Mouse (Mus musculus) MEL (cell line): Measurements from ENCODE around the gene Galnt10. TPM values are rescaled to one million over a fixed set of nuclear protein-coding genes. Genes with fewer than 3 reads are reported as not detected.

ENCODE experiments used
- DNase-seq: peaks from one replicate; pipeline ENCODE4 v3.0.0; 2011; ENCODE audit warnings: low read depth, low spot score
- H3K27ac ChIP-seq: 2 replicates; pipeline ENCODE4 v1.5.1; 2012; ENCODE audit warnings: low read depth, mild to moderate bottlenecking, control low read depth, low read length, moderate library complexity; ENCODE audit not compliant: control insufficient read depth
- H3K27me3 ChIP-seq, 2 experiments: fragments of 150-350 bp in 1 of 2; sonication (generic) in 1 of 2; 2 replicates each; pipeline ENCODE4 v1.6.1; 2012; ENCODE audit warnings: low read length in 2 of 2, mild to moderate bottlenecking in 2 of 2, improper control_type of control experiment in 1 of 2, moderate library complexity in 1 of 2; ENCODE audit not compliant: insufficient read depth in 2 of 2, control insufficient read depth in 1 of 2
- H3K36me3 ChIP-seq, 2 experiments: 2 replicates each; pipeline ENCODE4 v1.6.1; 2012 to 2014; ENCODE audit warnings: low read length in 2 of 2, improper control_type of control experiment in 1 of 2, inconsistent platforms in 1 of 2, mild to moderate bottlenecking in 1 of 2; ENCODE audit not compliant: insufficient read depth in 2 of 2, control insufficient read depth in 1 of 2
- H3K4me1 ChIP-seq, 2 experiments: fragments of 150-350 bp in 1 of 2; sonication (generic) in 1 of 2; 2 replicates each; pipeline ENCODE4 v1.6.1; 2012; ENCODE audit warnings: low read length in 2 of 2, improper control_type of control experiment in 1 of 2, mild to moderate bottlenecking in 1 of 2; ENCODE audit not compliant: insufficient read depth in 2 of 2, control insufficient read depth in 1 of 2
- H3K4me3 ChIP-seq, 2 experiments: fragments of 150-350 bp in 1 of 2; sonication (generic) in 1 of 2; 2 replicates each; pipeline ENCODE4 v1.5.1; 2012; ENCODE audit warnings: low read depth in 2 of 2, low read length in 2 of 2, mild to moderate bottlenecking in 2 of 2, moderate library complexity in 2 of 2, control low read depth in 1 of 2, improper control_type of control experiment in 1 of 2; ENCODE audit not compliant: control insufficient read depth in 1 of 2, insufficient read depth in 1 of 2
- H3K79me2 ChIP-seq: 2 replicates; pipeline ENCODE4 v1.6.1; 2012; ENCODE audit warnings: mild to moderate bottlenecking, low read length, moderate library complexity; ENCODE audit not compliant: control insufficient read depth, poor library complexity, insufficient read depth
- H3K9ac ChIP-seq: 2 replicates; pipeline ENCODE4 v1.6.1; 2012; ENCODE audit warnings: low read depth, mild to moderate bottlenecking, control low read depth, low read length, moderate library complexity; ENCODE audit not compliant: control insufficient read depth, poor library complexity, severe bottlenecking
- H3K9me3 ChIP-seq: fragments of 150-350 bp; sonication (generic); replicated peaks from 2 replicates; pipeline ENCODE4 v1.6.1; 2012; ENCODE audit warnings: mild to moderate bottlenecking, low read length, improper control_type of control experiment, moderate library complexity; ENCODE audit not compliant: insufficient read depth
- CHD2 ChIP-seq: IDR thresholded peaks from 2 replicates; pipeline ENCODE4 v1.6.1; 2011; ENCODE audit warnings: low read length, improper control_type of control experiment
- CTCF ChIP-seq, 3 experiments: IDR thresholded peaks in 2 of 3; conservative IDR thresholded peaks in 1 of 3; 2 replicates each; pipeline ENCODE4 v1.5.1; 2011 to 2012; ENCODE audit warnings: low read length in 3 of 3, low read depth in 2 of 3, mild to moderate bottlenecking in 2 of 3, improper control_type of control experiment in 1 of 3, inconsistent platforms in 1 of 3, mixed read lengths in 1 of 3, moderate library complexity in 1 of 3; ENCODE audit not compliant: control insufficient read depth in 1 of 3, insufficient read depth in 1 of 3, poor library complexity in 1 of 3, severe bottlenecking in 1 of 3
- E2F4 ChIP-seq: IDR thresholded peaks from 2 replicates; pipeline ENCODE4 v1.6.1; 2011; ENCODE audit warnings: low read depth, low read length, improper control_type of control experiment, borderline replicate concordance
- ELF1 ChIP-seq: IDR thresholded peaks from 2 replicates; pipeline ENCODE4 v1.6.1; 2014; ENCODE audit warnings: low read depth, mild to moderate bottlenecking, inconsistent platforms, low read length, improper control_type of control experiment, moderate library complexity
- GATA1 ChIP-seq: IDR thresholded peaks from 2 replicates; pipeline ENCODE4 v1.6.1; 2011; ENCODE audit warnings: low read depth, low read length, improper control_type of control experiment
- JUND ChIP-seq: IDR thresholded peaks from 2 replicates; pipeline ENCODE4 v1.6.1; 2011; ENCODE audit warnings: low read depth, mild to moderate bottlenecking, improper control_type of control experiment, low read length
- KAT2A ChIP-seq: conservative IDR thresholded peaks from 2 replicates; pipeline ENCODE4 v1.6.1; 2012; ENCODE audit warnings: low read depth, low read length, improper control_type of control experiment, inconsistent platforms
- MAFK ChIP-seq: IDR thresholded peaks from 2 replicates; pipeline ENCODE4 v1.6.1; 2011; ENCODE audit warnings: low read depth, mild to moderate bottlenecking, low read length, improper control_type of control experiment, borderline replicate concordance
- MXI1 ChIP-seq: IDR thresholded peaks from 2 replicates; pipeline ENCODE4 v1.6.1; 2011; ENCODE audit warnings: mild to moderate bottlenecking, low read depth, low read length, improper control_type of control experiment
- MYB ChIP-seq: IDR thresholded peaks from 2 replicates; pipeline ENCODE4 v1.6.1; 2011; ENCODE audit warnings: mild to moderate bottlenecking, low read depth, low read length, improper control_type of control experiment
- NRF1 ChIP-seq: IDR thresholded peaks from 2 replicates; pipeline ENCODE4 v1.6.1; 2014; ENCODE audit warnings: low read depth, mild to moderate bottlenecking, inconsistent platforms, low read length, improper control_type of control experiment, moderate library complexity; ENCODE audit not compliant: poor library complexity, insufficient read depth, severe bottlenecking
- POLR2A ChIP-seq, 2 experiments: IDR thresholded peaks; 2 replicates each; pipeline ENCODE4 v1.6.1; 2011 to 2012; ENCODE audit warnings: low read length in 2 of 2, mild to moderate bottlenecking in 2 of 2, control low read depth in 1 of 2, improper control_type of control experiment in 1 of 2, low read depth in 1 of 2, moderate library complexity in 1 of 2; ENCODE audit not compliant: control insufficient read depth in 1 of 2, insufficient read depth in 1 of 2, poor library complexity in 1 of 2
- POLR2AphosphoS2 ChIP-seq: IDR thresholded peaks from 2 replicates; pipeline ENCODE4 v1.6.1; 2011; ENCODE audit warnings: low read length, improper control_type of control experiment
- RAD21 ChIP-seq: IDR thresholded peaks from 2 replicates; pipeline ENCODE4 v1.6.1; 2011; ENCODE audit warnings: mild to moderate bottlenecking, low read depth, low read length, improper control_type of control experiment
- RCOR1 ChIP-seq: IDR thresholded peaks from 2 replicates; pipeline ENCODE4 v1.6.1; 2012; ENCODE audit warnings: low read depth, mild to moderate bottlenecking, inconsistent platforms, low read length, improper control_type of control experiment
- SIN3A ChIP-seq: IDR thresholded peaks from 2 replicates; pipeline ENCODE4 v1.6.1; 2012; ENCODE audit warnings: low read length, improper control_type of control experiment, inconsistent platforms
- SMC3 ChIP-seq: IDR thresholded peaks from 2 replicates; pipeline ENCODE4 v1.6.1; 2011; ENCODE audit warnings: low read depth, low read length, improper control_type of control experiment
- TAL1 ChIP-seq: IDR thresholded peaks from 2 replicates; pipeline ENCODE4 v1.6.1; 2012; ENCODE audit warnings: mild to moderate bottlenecking, inconsistent platforms, low read length, moderate library complexity, mixed read lengths
- UBTF ChIP-seq: IDR thresholded peaks from 2 replicates; pipeline ENCODE4 v1.6.1; 2012; ENCODE audit warnings: low read depth, mild to moderate bottlenecking, inconsistent platforms, low read length, improper control_type of control experiment, moderate library complexity, borderline replicate concordance; ENCODE audit not compliant: insufficient read depth
- USF2 ChIP-seq, 2 experiments: IDR thresholded peaks; 2 replicates each; pipeline ENCODE4 v1.6.1; 2011 to 2012; ENCODE audit warnings: improper control_type of control experiment in 2 of 2, low read length in 2 of 2, borderline replicate concordance in 1 of 2, inconsistent platforms in 1 of 2, low read depth in 1 of 2, mild to moderate bottlenecking in 1 of 2; ENCODE audit not compliant: insufficient read depth in 1 of 2
- ZC3H11A ChIP-seq: IDR thresholded peaks from 2 replicates; pipeline ENCODE4 v1.6.1; 2012; ENCODE audit warnings: low read depth, mild to moderate bottlenecking, inconsistent platforms, low read length, improper control_type of control experiment
- ZKSCAN1 ChIP-seq: IDR thresholded peaks from 2 replicates; pipeline ENCODE4 v1.6.1; 2012; ENCODE audit warnings: low read depth, mild to moderate bottlenecking, inconsistent platforms, low read length, improper control_type of control experiment, moderate library complexity
- ZNF384 ChIP-seq: IDR thresholded peaks from 2 replicates; pipeline ENCODE4 v1.6.1; 2012; ENCODE audit warnings: low read depth, mild to moderate bottlenecking, inconsistent platforms, low read length, improper control_type of control experiment
- polyA plus RNA-seq, 2 experiments: library from polyadenylated mRNA; stranded (reverse) in 1 of 2; unstranded in 1 of 2; fragments of >175 nt in 1 of 2; fragments of >200 nt in 1 of 2; gene quantifications; 2 replicates each; pipeline versions ENCODE4 v1.2.1 to v1.2.4; 2012; ENCODE audit warnings: low replicate concordance in 2 of 2, low read depth in 1 of 2; ENCODE audit not compliant: insufficient read length in 2 of 2, insufficient read depth in 1 of 2, missing spikeins in 1 of 2
- total RNA-seq: library from RNA; depleted of rRNA; stranded (reverse); fragments of 300-350 nt; gene quantifications from 2 replicates; pipeline ENCODE4 v1.2.3, GENCODE M21; 2012

The Galnt10 gene
- total and polyA plus RNA-seq, 3 experiments: 26.7 to 27.4 TPM; not detected in 1

DNA sequence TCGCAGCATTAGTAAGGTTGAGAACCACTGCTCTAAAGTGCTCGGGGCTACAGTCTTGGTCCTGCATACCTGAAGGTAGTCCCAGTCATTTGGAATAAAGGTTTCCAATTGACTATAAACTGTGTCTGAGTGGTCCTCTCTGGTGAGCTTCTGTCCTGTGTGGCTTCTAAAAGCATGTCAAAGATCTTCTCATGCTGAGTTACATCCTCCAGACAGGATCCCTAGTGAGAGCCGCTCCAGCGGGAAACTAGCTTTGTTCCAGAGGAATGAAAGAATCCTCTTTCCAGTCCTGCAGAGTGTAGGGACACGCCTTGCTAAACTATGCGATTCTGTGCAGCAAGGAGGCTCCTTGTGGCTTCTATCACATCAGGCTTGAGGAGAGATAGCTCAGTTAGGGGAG lies 45.9 kb upstream of the Galnt10 start:
- H3K27ac ChIP-seq: no peak overlapping the region
- H3K9ac ChIP-seq: no peak overlapping the region
- no peak for TF ChIP-seq ELF1
- no peak for TF ChIP-seq ZKSCAN1
- TF ChIP-seq GATA1: no peak
- no peak for TF ChIP-seq ZNF384
- no peak for TF ChIP-seq RAD21
- TF ChIP-seq MXI1: no peak
- TF ChIP-seq ZC3H11A: no peak
- TF ChIP-seq, all 39 proteins: peak for 0
- H3K4me3 ChIP-seq: no peak overlapping the region
- no peaks in the 10 kb centered on the region for H3K9me3 ChIP-seq
- H3K27me3 ChIP-seq: no peaks in the 10 kb centered on the region; a peak in 2 of 4 replicates
- peaks cover 0 to 15% of the 10 kb centered on the region in 2 experiments; a peak in 2 of 4 replicates for H3K4me1 ChIP-seq
- H3K36me3 ChIP-seq: peaks cover 0 to 2% of the 10 kb centered on the region in 2 experiments; a peak in 1 of 4 replicates
- H3K79me2 ChIP-seq: no peaks in the 10 kb centered on the region
- no peak for DNase-seq

DNA sequence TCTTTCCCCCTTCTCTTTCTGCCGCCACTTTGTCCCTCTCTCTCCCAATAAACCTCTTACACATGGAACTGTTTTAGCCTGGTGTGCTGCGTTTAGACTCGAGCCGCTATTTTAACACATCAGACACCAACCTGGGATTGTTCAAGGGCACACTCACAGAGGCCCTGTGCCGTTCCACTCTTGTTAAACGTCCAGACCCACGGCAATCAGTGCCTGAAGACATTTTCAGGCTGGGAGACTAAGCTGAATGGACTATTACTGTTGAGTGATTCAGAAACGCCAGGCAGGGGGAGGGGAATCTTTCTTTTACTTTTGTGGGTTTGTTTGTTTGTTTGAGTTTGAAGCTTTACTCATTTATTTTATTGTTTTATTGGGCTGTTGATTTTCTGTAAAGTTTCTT lies 45.1 kb upstream of the Galnt10 start:
- H3K4me3 ChIP-seq: no peak overlapping the region
- no peaks in the 10 kb centered on the region for H3K79me2 ChIP-seq
- H3K27ac ChIP-seq: no peak overlapping the region
- DNase-seq: no peak
- H3K9ac ChIP-seq: no peak overlapping the region
- peaks cover 0 to 15% of the 10 kb centered on the region in 2 experiments; a peak in 2 of 4 replicates for H3K4me1 ChIP-seq
- no peaks in the 10 kb centered on the region; a peak in 2 of 4 replicates for H3K27me3 ChIP-seq
- no peaks in the 10 kb centered on the region for H3K9me3 ChIP-seq
- TF ChIP-seq E2F4 (no peak), RCOR1 (no peak), ZNF384 (no peak), MYB (no peak), KAT2A (no peak), UBTF (no peak), USF2 (IDR thresholded peaks at IDR 0.05; ENCODE audit: borderline replicate concordance in 1 of 2, insufficient read depth in 1 of 2, low read depth in 1 of 2, low read length in 2 of 2) (no peak), TAL1 (no peak), SIN3A (no peak), CHD2 (no peak), MAFK (no peak), POLR2AphosphoS2 (no peak), JUND (no peak), NRF1 (no peak), CTCF (IDR thresholded peaks at IDR 0.05 in 2 of 3, conservative IDR thresholded peaks at IDR 0.05 in 1 of 3; ENCODE audit: control insufficient read depth in 1 of 3, insufficient read depth in 1 of 3, low read depth in 2 of 3, low read length in 3 of 3, poor library complexity in 1 of 3, severe bottlenecking in 1 of 3) (no peak), SMC3 (no peak), POLR2A (IDR thresholded peaks at IDR 0.05; ENCODE audit: control insufficient read depth in 1 of 2, insufficient read depth in 1 of 2, low read depth in 1 of 2, low read length in 2 of 2, poor library complexity in 1 of 2) (no peak)
- TF ChIP-seq, all 39 proteins: peak for 0
- peaks cover 0 to 2% of the 10 kb centered on the region in 2 experiments; a peak in 1 of 4 replicates for H3K36me3 ChIP-seq
